In the genomic region with DNA sequence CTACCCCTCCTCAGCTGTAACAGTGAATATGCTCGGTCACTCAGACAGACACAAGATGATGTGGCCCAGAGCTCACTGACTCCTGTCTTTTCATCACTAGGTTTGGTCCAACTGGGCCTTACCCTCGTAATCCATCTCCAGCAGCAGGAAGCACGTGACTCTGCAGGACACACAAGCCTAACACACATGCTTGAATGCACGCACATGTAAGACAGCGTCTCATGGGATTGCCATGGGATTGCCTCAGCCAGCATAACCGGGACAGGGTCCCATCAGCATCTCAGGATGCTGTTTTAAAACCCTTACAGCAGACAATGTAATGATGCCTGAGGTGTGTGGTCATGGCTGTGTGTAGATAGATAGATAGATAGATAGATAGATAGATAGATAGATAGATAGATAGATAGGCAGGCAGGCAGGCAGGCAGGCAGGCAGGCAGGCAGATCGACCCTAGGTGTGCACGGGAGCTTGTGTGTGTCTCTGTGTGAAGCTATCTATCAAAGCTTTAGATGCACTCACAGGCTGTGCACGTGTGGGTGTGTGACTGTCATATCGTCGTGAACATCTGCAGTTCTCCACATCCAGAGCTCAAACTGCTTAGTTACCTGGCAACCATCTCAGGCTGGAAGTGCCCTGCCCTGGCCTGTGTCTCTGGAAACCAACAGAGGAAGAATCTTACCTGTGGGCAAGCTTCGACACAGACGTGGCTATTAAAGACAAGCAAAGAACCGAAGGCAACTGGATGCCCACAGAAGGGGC, we compare ENCODE assay signal across 19 mouse cellular contexts. TPM values are rescaled to one million over a fixed set of nuclear protein-coding genes. Genes with fewer than 3 reads are reported as not detected.
DNase-seq lines count a peak whose midpoint lies in the region; ATAC-seq and TF ChIP-seq lines count a peak whose summit lies in the region.
"Had no signal": no experiment of that assay in that cellular context is flagged by ENCODE, and none has a peak within 500 bp of the region (broad histone marks: within the 10 kb centered on the region; RNA-seq: fewer than 3 reads in every experiment).

No protein-coding gene starts in this region.

- in situ Hi-C loops in CH12.LX (cut with MboI; ENCODE audit: low pct_ligation_motif_present, low pct_unique_long_range_greater_than_20kb, low sequenced_read_pairs): loop anchor here (10.0 kb wide), 1 partner anchor 46 kb away; no protein-coding TSS in a partner anchor

- no peak overlapping the region for H3ac ChIP-seq in myocyte (ENCODE audit: control insufficient read depth, insufficient read length)

- H3K27ac ChIP-seq in CH12.LX (ENCODE audit: insufficient read depth, low read depth): no peak overlapping the region
- H3K27ac ChIP-seq: liver, embryonic 13.5 days; lung, embryonic 15.5 days had no signal

- TF ChIP-seq POLR2A in CH12.LX (IDR thresholded peaks at IDR 0.05; ENCODE audit: low read depth, low read length): no peak
- TF ChIP-seq POLR2A in myocyte (IDR thresholded peaks at IDR 0.05; ENCODE audit: insufficient read length, low read depth): no peak

- DNase-seq in left cerebral cortex, postnatal 14 days (ENCODE audit: low spot score in 2 of 2): peak; percentile 26 to 38
- no peak for DNase-seq in left cerebral cortex, adult 18-20 months (ENCODE audit: low spot score in 2 of 2)
- no peak for DNase-seq in CH12.LX (ENCODE audit: extremely low read depth)
- DNase-seq in brain, adult 2 months (ENCODE audit: low read depth, low spot score): peak; percentile 66
- DNase-seq in gastrocnemius, adult 8-10 months (ENCODE audit: low spot score in 2 of 2): no peak
- DNase-seq: adrenal gland, postnatal 14 days; cerebellum, adult 18-20 months; gastrocnemius, postnatal 36 days; kidney, adult 8-10 months; kidney, postnatal 36 days; liver, embryonic 13.5 days; thymus, postnatal 4 days had no signal

- H3K36me3 ChIP-seq in CH12.LX (replicated peaks in 1 of 2; ENCODE audit: control insufficient read depth in 1 of 2, insufficient read depth in 1 of 2, low read length in 1 of 2): peaks cover under 1 to 1% of the 10 kb centered on the region in 2 experiments
- H3K36me3 ChIP-seq in myocyte (ENCODE audit: control insufficient read depth, insufficient read depth): no peaks in the 10 kb centered on the region
- H3K36me3 ChIP-seq: liver, embryonic 13.5 days; lung, embryonic 15.5 days had no signal

- intact Hi-C loops in left cerebral cortex, postnatal 14 days (cut with DNase I): no loop called here

- no peak overlapping the region for H3K9ac ChIP-seq in CH12.LX (ENCODE audit: insufficient read depth, low read depth)
- H3K9ac ChIP-seq: liver, embryonic 13.5 days; lung, embryonic 15.5 days had no signal

- H3K79me2 ChIP-seq in CH12.LX (replicated peaks; ENCODE audit: control insufficient read depth, extremely low read depth, insufficient read depth, poor library complexity, severe bottlenecking): no peaks in the 10 kb centered on the region
- no peaks in the 10 kb centered on the region for H3K79me2 ChIP-seq in myocyte (ENCODE audit: control insufficient read depth, insufficient read depth)

- H3K4me3 ChIP-seq in CH12.LX (replicated peaks in 1 of 3; ENCODE audit: low read depth in 2 of 3, low read length in 2 of 3, poor library complexity in 1 of 3) (no peak overlapping the region), myocyte (no peak overlapping the region)
- H3K4me3 ChIP-seq: erythroblast, embryonic 14.5 days; liver, embryonic 13.5 days; lung, embryonic 15.5 days had no signal

- TF ChIP-seq EP300 in CH12.LX (IDR thresholded peaks at IDR 0.05; ENCODE audit: low read length): no peak

- dilution Hi-C loops in CH12.LX (cut with MboI; ENCODE audit: extremely low pct_ligation_motif_present, extremely low pct_unique_long_range_greater_than_20kb, low sequenced_read_pairs): no loop called here

- no peak for ATAC-seq in megakaryocyte progenitor cell, adult 5-6 weeks (replicated peaks; ENCODE audit: poor library complexity)
- ATAC-seq: activated CD4-positive, CD25-positive, alpha-beta regulatory T cell, adult 4 months; inflammation-experienced regulatory T-cells, adult 6 months; Patski had no signal

- no peak for TF ChIP-seq RAD21 in CH12.LX (IDR thresholded peaks at IDR 0.05; ENCODE audit: low read depth, low read length)

- no peaks in the 10 kb centered on the region for H3K27me3 ChIP-seq in CH12.LX (replicated peaks)
- no peaks in the 10 kb centered on the region for H3K27me3 ChIP-seq in myocyte (ENCODE audit: control insufficient read depth, insufficient read depth, insufficient read length)
- H3K27me3 ChIP-seq: liver, embryonic 13.5 days; lung, embryonic 15.5 days; Patski had no signal

- H3K4me1 ChIP-seq in CH12.LX (ENCODE audit: control insufficient read depth in 1 of 2, insufficient read depth in 2 of 2): peaks cover 14 to 60% of the 10 kb centered on the region in 2 experiments

- no peak for TF ChIP-seq CTCF in CH12.LX (conservative IDR thresholded peaks at IDR 0.05 in 1 of 2, IDR thresholded peaks at IDR 0.05 in 1 of 2; ENCODE audit: low read depth in 2 of 2, low read length in 2 of 2)

- no peak overlapping the region for H3K4me2 ChIP-seq in CH12.LX (ENCODE audit: insufficient read depth, low read depth, poor library complexity, severe bottlenecking)
- H3K4me2 ChIP-seq in myocyte (ENCODE audit: low read depth): no peak overlapping the region
- H3K4me2 ChIP-seq: liver, embryonic 13.5 days; lung, embryonic 15.5 days had no signal

- peaks cover 9% of the 10 kb centered on the region for H3K9me3 ChIP-seq in CH12.LX (replicated peaks; ENCODE audit: low read length)
- H3K9me3 ChIP-seq: liver, embryonic 13.5 days; lung, embryonic 15.5 days had no signal

TF ChIP-seq in CH12.LX, 34 proteins besides CTCF, POLR2A, EP300 and RAD21:
- peak; percentile 68 for TF ChIP-seq BHLHE40 (IDR thresholded peaks at IDR 0.05; ENCODE audit: low read depth, low read length)
- no peak for TF ChIP-seq IRF4 (IDR thresholded peaks at IDR 0.05; ENCODE audit: low read depth, low read length)

TF ChIP-seq in myocyte, 11 proteins besides CTCF, POLR2A, EP300 and RAD21:
- TF ChIP-seq MAX (IDR thresholded peaks at IDR 0.05; ENCODE audit: low read depth) (no peak), MYOG (IDR thresholded peaks at IDR 0.05; ENCODE audit: control insufficient read depth in 1 of 3, insufficient read depth in 1 of 3, insufficient read length in 2 of 3, low read depth in 2 of 3) (no peak), CEBPB (IDR thresholded peaks at IDR 0.05; ENCODE audit: insufficient read depth, poor library complexity, severe bottlenecking) (peak; percentile 46; the same call in 1 of the 2 replicates), REST (IDR thresholded peaks at IDR 0.05; ENCODE audit: insufficient read depth, insufficient read length) (no peak), MYOD1 (IDR thresholded peaks at IDR 0.05; ENCODE audit: control insufficient read depth in 1 of 3, insufficient read length in 2 of 3, low read depth in 2 of 3) (no peak)
TF ChIP-seq in myocyte: peak in this region for 1.

RNA-seq across cellular contexts. Expression of gene Tbc1d16, which starts 47.3 kb away (rescaled TPM):
- 10 to 100 TPM; 51.3 to 56.4 TPM for total RNA-seq in left cerebral cortex, postnatal 14 days (2021)
- total RNA-seq in left cerebral cortex, adult 18-20 months (2021): 10 to 100 TPM; 24.8 to 27.5 TPM
- total RNA-seq in CH12.LX (2012; rRNA removed): 9.4 and 15.9 TPM in 2 replicates
- total RNA-seq in CH12.LX (2014; rRNA removed): 0.65 and 0.79 TPM in 2 replicates
- 2.4 and 2.7 TPM in 2 replicates for polyA plus RNA-seq in CH12.LX (2012; ENCODE audit: insufficient read length, low read depth)
- 8.5 TPM for polyA plus RNA-seq in myocyte (2012; fragmentation: generic; extraction: Trizol)
- total RNA-seq in gastrocnemius, adult 8-10 months (2022): 10 to 100 TPM; 31.6 to 45.5 (median 40.5) TPM
- total RNA-seq in megakaryocyte progenitor cell, adult 5-6 weeks (2015): 1.9 and 2.1 TPM in 2 replicates
- 2.1 and 3.0 TPM in 2 replicates for total RNA-seq in megakaryocyte progenitor cell, adult 5-6 weeks (2017)

RNA-seq across cellular contexts. Expression of gene Ccdc40, which starts 47.4 kb away (rescaled TPM):
- total RNA-seq in left cerebral cortex, postnatal 14 days (2021): 1 to 10 TPM; 1.1 to 1.8 TPM
- total RNA-seq in left cerebral cortex, adult 18-20 months (2021): under 1 TPM; 0.70 to 0.91 TPM
- total RNA-seq in CH12.LX (2012; rRNA removed): 0.80 and 1.3 TPM in 2 replicates
- 0.82 and 0.97 TPM in 2 replicates for total RNA-seq in CH12.LX (2014; rRNA removed)
- polyA plus RNA-seq in CH12.LX (2012; ENCODE audit: insufficient read length, low read depth): 1.2 and 1.4 TPM in 2 replicates
- 0.07 TPM for polyA plus RNA-seq in myocyte (2012; fragmentation: generic; extraction: Trizol)
- 1 to 10 TPM in 1 of 4 experiments, not detected in 3; 1.3 TPM for total RNA-seq in gastrocnemius, adult 8-10 months (2022)
- 4.4 and 4.9 TPM in 2 replicates for total RNA-seq in megakaryocyte progenitor cell, adult 5-6 weeks (2015)
- 11.2 and 14.3 TPM in 2 replicates for total RNA-seq in megakaryocyte progenitor cell, adult 5-6 weeks (2017)
- total RNA-seq: gastrocnemius, postnatal 36 days had no signal

Comparison
In these comparisons a context has a peak if more than half of its experiments do, and no peak if none do; other contexts are left out.
1. DNase-seq: peak in left cerebral cortex, postnatal 14 days (2 of 2) and brain, adult 2 months (single experiment); none in left cerebral cortex, adult 18-20 months (0 of 2), CH12.LX (single experiment) and gastrocnemius, adult 8-10 months (0 of 2).